17 mouse cellular contexts compared by ENCODE assay signal in the genomic region with DNA sequence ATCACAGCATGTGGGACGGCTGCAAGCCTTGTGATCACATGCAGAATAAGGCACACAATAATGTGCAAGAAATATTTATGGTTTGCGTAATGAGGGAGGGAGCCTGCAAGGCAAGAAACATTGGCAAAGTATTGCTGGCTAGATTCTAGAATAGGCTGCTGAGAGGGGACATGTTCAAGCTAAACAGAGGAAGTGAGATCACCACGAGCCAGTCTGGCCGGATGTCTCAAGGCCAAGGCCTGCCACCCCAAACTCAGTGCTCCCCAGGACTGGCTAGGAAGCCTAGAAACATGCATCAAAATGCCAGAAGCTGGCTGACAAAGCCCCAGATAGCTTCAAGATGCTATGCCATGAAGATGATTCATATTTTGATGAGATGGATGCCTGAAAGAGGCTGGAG.
"Had no signal": no experiment of that assay in that cellular context is flagged by ENCODE, and none has a peak within 500 bp of the region (broad histone marks: within the 10 kb centered on the region; RNA-seq: fewer than 3 reads in every experiment).

No protein-coding gene starts in this region.

- H3K27me3 ChIP-seq: limb, embryonic 15.5 days; liver, embryonic 12.5 days; stomach, embryonic 15.5 days had no signal

- H3K4me1 ChIP-seq: liver, embryonic 12.5 days; stomach, embryonic 15.5 days had no signal

- H3K4me3 ChIP-seq: limb, embryonic 15.5 days; liver, embryonic 12.5 days; midbrain, embryonic 10.5 days; myocyte; stomach, embryonic 15.5 days had no signal

- H3K27ac ChIP-seq: kidney, postnatal 0 days; limb, embryonic 15.5 days; liver, embryonic 12.5 days; midbrain, embryonic 10.5 days; stomach, embryonic 15.5 days had no signal

- H3K4me2 ChIP-seq: limb, embryonic 15.5 days; liver, embryonic 12.5 days; stomach, embryonic 15.5 days had no signal

- H3K9ac ChIP-seq: limb, embryonic 15.5 days; liver, embryonic 12.5 days; stomach, embryonic 15.5 days had no signal

- ATAC-seq: intestine, embryonic 16.5 days; liver, embryonic 12.5 days had no signal

- DNase-seq: kidney, adult 8-10 months; kidney, postnatal 36 days; layer of hippocampus, adult 9-11 months; layer of hippocampus, postnatal 36 days; left cerebral cortex, postnatal 4 days; lung, postnatal 36 days; midbrain, embryonic 14.5 days; right cerebral cortex, postnatal 14 days; thymus, adult 2 months; thymus, postnatal 25 days had no signal

- H3K36me3 ChIP-seq: liver, embryonic 12.5 days; stomach, embryonic 15.5 days had no signal

- H3K9me3 ChIP-seq: limb, embryonic 15.5 days; liver, embryonic 12.5 days; midbrain, embryonic 10.5 days; stomach, embryonic 15.5 days had no signal
